Mouse (Mus musculus) neutrophil, adult 5-6 weeks (primary cell): ENCODE results near the gene Gm45713. TPM values are rescaled to one million over a fixed set of nuclear protein-coding genes. Genes with fewer than 3 reads are reported as not detected.

Experiments used
- ATAC-seq: fragments of 151-379, 151-347 bp; 2 replicates; pipeline ENCODE4 v1.8.0; 2017; ENCODE audit warnings: mild to moderate bottlenecking, moderate TSS enrichment; ENCODE audit not compliant: insufficient number of reproducible peaks, poor library complexity, low FRiP score, severe bottlenecking; ENCODE audit errors: extremely low read depth
- total RNA-seq: library from RNA; stranded (forward); fragments of 200-1000 nt; gene quantifications from 2 replicates; pipeline ENCODE4 v1.2.3, GENCODE M21; 2017

Gm45713 gene
- total RNA-seq, 1 experiment from 2014 or later = 0.58 TPM

DNA sequence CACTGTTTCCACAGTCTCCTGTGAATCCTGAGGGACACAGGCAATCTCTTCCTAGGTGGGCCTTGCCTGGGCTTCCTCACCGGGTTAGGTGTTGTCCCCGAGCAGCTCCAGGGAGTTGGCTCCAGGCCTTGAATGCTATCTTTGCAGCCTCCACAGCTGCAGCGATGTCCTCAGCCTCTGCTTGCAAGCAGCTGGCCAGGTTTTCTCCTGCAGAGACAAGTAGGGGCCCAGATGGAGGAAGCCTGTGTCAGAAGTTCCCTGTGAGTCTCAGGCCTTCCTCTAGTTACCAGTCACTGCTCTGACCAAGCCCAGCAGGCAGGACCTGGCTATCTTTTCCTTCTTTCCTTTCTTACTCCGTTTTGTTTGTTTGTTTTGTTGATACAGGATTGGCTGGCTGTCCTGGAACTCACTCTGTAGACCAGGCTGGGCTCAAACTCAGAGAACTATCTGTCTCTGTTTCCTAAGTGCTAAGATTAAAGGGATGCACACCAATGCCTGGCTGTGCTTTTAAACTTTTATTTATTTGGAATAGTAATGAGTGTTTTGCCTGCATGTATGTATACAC is 12.6 kb upstream of the Gm45713 start:
- no peak for ATAC-seq

DNA sequence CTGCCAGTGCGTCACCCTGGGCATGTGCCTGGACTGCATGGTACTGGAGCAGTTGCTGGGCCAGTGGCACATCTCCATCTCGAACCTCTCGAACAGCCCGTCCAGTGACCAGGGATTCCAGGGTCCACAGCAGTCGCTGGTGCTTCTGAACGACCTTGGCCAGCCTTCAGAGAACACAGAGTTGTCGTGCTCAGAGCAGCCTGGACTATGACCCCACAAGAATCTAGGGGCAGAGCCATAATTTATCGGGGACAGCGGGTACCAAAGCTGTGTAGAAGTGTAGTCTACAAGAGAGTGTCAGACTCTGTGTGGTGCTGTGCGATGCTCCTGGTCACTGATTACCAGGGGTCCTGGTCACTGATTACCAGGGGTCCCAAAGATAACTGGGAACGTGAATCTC is 11.9 kb upstream of the Gm45713 start:
- ATAC-seq = no peak

GRCm38 (mm10) chr7:45147267-45147666 is 11.2 kb upstream of the Gm45713 start:
- ATAC-seq = no peak

GRCm38 (mm10) chr7:45145460-45145859 is 9.4 kb upstream of the Gm45713 start:
- no peak for ATAC-seq

- no peak for ATAC-seq
Measured at GRCm38 (mm10) chr7:45144368-45145174, 8.5 kb upstream of the Gm45713 start.

DNA sequence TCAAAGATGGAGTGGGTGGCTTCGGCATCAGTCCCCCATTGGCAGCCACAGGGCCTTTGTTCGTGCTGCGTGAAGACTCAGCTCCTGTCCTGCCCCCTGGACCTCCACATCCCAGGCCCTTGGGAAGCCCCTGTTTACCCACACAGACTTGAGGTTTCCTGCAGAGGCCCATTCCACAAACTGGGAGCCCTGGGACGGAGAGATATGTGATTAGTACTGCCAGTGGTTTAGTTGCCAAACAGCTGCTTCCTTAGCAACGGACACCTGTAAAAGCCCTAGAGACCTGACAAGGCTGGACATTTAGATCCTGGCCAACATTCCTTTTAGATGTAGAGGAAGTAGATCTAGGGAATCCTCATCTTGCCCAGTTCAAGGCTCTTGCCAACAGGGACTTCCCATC is 5.9 kb upstream of the Gm45713 start:
- no peak for ATAC-seq

- no peak for ATAC-seq
Measured at GRCm38 (mm10) chr7:45141319-45141718, 5.3 kb upstream of the Gm45713 start.

GRCm38 (mm10) chr7:45139904-45140723 is 4.1 kb upstream of the Gm45713 start:
- no peak for ATAC-seq

DNA sequence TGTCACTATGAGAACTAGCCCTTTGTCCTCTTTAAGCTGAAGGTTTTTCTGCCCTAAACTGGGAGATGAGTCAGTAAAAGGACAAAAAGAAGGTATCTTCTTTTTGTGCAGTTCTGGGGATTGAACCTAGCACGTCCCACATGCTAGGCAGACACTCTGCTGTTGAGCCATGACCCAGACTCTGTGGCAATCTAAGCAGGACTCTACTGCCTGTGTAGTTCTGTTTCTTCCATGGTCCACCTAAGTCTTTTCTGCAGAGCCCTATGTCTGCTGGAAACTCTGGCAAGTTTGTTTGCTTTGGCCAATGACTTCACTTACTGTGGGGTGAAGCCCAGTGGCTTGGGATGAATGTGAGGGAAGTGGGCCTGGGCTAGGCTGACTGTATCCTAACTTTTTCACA is 2.4 kb upstream of the Gm45713 start:
- no peak for ATAC-seq

DNA sequence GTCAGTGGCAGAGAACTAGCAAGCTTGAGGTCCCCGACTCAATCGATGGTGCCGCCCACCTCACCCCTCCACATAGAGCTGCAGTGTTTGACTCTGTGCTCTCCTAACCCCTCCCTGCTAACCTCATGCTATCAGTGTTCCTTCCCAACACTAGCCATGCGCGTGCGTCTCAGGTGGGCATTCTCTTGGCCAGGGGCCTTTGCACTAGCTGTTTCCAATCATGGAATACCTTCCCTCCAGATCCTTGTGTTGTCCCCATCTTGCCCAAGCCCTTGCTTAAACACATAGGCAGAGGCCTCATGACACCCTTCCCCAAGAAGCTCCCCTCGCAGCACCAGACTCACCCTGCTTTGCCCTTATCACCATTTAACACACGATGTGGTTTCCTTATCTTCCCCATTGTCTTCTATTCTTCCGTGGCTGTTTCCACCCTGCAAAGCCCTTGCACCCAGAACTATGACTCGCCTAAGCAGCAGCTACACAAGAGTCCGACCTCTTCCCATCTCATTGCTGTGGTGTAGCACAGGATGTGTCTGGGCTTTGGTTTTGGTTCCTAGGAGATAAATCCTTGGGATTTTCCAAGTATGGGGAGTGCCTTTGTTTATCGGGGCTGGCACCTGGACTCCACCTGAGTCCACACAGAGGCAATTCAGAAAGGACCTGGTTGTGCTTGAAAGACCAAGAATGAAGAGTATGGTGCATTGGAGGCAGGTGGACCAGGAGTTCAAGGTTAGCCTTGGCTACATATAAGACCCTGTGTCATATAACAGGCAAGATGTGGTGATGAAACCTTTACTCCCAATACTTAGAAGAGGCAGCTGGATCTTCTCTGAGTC is 1.4 kb upstream of the Gm45713 start:
- no peak for ATAC-seq

- ATAC-seq = no peak
Measured at GRCm38 (mm10) chr7:45135370-45135769, 661 bp downstream of the Gm45713 start.

DNA sequence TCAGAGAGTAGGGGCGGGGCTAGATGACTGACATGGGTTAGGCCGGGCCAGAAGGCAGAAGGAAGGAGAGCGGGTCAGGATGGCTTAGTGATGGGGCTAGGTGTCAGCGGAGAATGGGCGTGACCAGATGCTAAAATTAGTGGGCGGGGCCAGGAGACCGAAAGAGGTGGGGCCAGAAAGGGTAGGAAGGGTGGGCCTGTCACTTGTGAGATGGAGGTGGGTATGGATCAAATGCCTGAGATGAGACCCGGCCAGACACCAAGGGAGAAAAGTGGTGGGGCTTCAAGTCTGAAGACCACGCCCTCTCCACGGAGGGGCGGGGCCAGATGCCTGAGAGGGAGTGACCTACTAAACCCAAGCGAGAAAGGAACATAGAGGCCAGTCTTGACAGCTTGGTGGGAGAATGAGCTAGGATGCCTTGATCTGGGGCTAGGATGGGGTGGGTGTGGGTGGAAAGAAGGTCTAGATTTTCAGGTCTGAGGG is 1.4 kb downstream of the Gm45713 start:
- ATAC-seq = no peak

DNA sequence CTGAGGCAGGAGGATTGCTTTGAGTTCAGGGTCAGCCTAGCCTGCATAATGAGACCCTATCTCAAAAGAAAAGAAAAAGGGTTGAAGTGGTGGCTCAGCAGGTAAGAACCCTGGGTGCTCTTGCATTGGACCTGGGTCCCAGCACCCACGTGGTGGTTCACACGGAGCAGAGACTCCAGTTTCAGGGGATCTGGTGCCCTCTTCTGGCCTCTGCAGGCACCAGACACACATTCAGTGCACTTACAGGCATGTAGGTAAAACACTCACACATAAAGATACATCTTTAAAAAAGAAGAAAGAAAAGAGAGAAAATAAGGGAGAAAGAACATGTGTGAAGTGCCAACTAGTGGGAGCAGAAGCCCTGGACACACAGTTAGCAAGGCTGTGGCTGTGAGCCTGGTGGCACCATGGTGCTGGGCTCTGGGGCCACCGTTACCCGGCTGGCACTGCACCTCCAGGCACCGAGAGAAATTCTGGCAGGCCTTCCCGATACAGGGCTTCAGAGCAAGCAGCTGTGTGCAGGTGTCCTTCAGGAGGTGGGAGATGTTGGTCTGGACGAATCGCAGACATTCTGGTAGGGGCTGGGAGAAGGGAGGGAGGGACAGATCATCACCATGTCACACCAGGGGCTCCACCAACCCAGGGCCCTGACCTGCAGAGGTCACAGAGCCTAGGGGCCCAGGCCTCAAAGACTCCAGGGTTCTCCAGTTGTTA is 2.4 kb downstream of the Gm45713 start:
- ATAC-seq = no peak

- ATAC-seq = no peak
Measured at GRCm38 (mm10) chr7:45131850-45132249, 4.2 kb downstream of the Gm45713 start.

- no peak for ATAC-seq
Measured at GRCm38 (mm10) chr7:45129776-45130512, 6.1 kb downstream of the Gm45713 start.

GRCm38 (mm10) chr7:45129318-45129717 is 6.7 kb downstream of the Gm45713 start:
- no peak for ATAC-seq

- ATAC-seq = peak; percentile 78
Measured at GRCm38 (mm10) chr7:45128624-45129246, 7.3 kb downstream of the Gm45713 start, which contains the start of gene Rpl13a. Gene Rpl13a (minus strand): TSS chr7:45128761.
